In genomic region chr3:114995956-114996355, GRCm38 (mm10) we compare ENCODE assay signal across 26 mouse cellular contexts.
DNase-seq lines count a peak whose midpoint lies in the region; ATAC-seq lines count a peak whose summit lies in the region.
"Had no signal": no experiment of that assay in that cellular context is flagged by ENCODE, and none has a peak within 500 bp of the region (broad histone marks: within the 10 kb centered on the region; RNA-seq: fewer than 3 reads in every experiment).

No protein-coding gene starts in this region.

- ATAC-seq in kidney, embryonic 15.5 days (replicated peaks; ENCODE audit: low FRiP score), result no peak
- ATAC-seq: forebrain, embryonic 14.5 days; intestine, postnatal 0 days; liver, embryonic 12.5 days; liver, postnatal 0 days; lung, postnatal 0 days; midbrain, embryonic 13.5 days; Patski had no signal

- 51% methylated on average over 1 of the region's 1 CpGs for WGBS in kidney, embryonic 15.5 days

- H3K4me1 ChIP-seq in kidney, embryonic 15.5 days, result no peaks in the 10 kb centered on the region
- H3K4me1 ChIP-seq: heart, embryonic 13.5 days; limb, embryonic 13.5 days; liver, embryonic 12.5 days; midbrain, embryonic 13.5 days had no signal

- peak; percentile 26 to 44 for DNase-seq in heart, adult 18-20 months
- no peak for DNase-seq in heart, adult 11 months
- peak; percentile 5 to 15 for DNase-seq in heart, postnatal 10 days
- DNase-seq in heart, postnatal 25 days (ENCODE audit: low spot score), result no peak
- DNase-seq in Muller cell, postnatal 12 days (ENCODE audit: inconsistent ontology term), result peak; percentile 11
- peak; percentile 83 for DNase-seq in brain, adult 2 months (ENCODE audit: low read depth, low spot score)
- DNase-seq: adrenal gland, postnatal 10 days; cerebellum, adult 11-12 months; gastrocnemius, postnatal 36 days; kidney, postnatal 36 days; liver, postnatal 0 days; thymus, postnatal 36 days had no signal

- no peak overlapping the region for H3K4me2 ChIP-seq in kidney, embryonic 15.5 days
- H3K4me2 ChIP-seq: heart, embryonic 13.5 days; hindbrain, embryonic 14.5 days; limb, embryonic 13.5 days; liver, embryonic 12.5 days; midbrain, embryonic 13.5 days had no signal

- H3K27me3 ChIP-seq in kidney, embryonic 15.5 days, result no peaks in the 10 kb centered on the region
- H3K27me3 ChIP-seq: CH12.LX; heart, embryonic 13.5 days; limb, embryonic 13.5 days; liver, embryonic 12.5 days; midbrain, embryonic 13.5 days; Patski had no signal

- intact Hi-C loops in heart, postnatal 10 days (cut with DNase I), result no loop called here
- intact Hi-C loops in heart, postnatal 25 days (cut with DNase I), result loop anchor here (10.0 kb wide), 1 partner anchor 649 kb away; no protein-coding TSS in a partner anchor

- H3K9ac ChIP-seq in kidney, embryonic 15.5 days, result no peak overlapping the region
- H3K9ac ChIP-seq: heart, embryonic 13.5 days; hindbrain, embryonic 14.5 days; limb, embryonic 13.5 days; liver, embryonic 12.5 days; liver, postnatal 0 days; midbrain, embryonic 13.5 days had no signal

- H3K27ac ChIP-seq in kidney, embryonic 15.5 days, result no peak overlapping the region
- H3K27ac ChIP-seq: heart, embryonic 13.5 days; hindbrain, embryonic 14.5 days; layer of hippocampus, adult 2 months; left cerebral cortex, adult 2 months; limb, embryonic 13.5 days; liver, embryonic 12.5 days; macrophage; midbrain, embryonic 13.5 days had no signal

- no peak overlapping the region for H3K4me3 ChIP-seq in kidney, embryonic 15.5 days (replicated peaks)
- H3K4me3 ChIP-seq: heart, embryonic 13.5 days; layer of hippocampus, adult 2 months; left cerebral cortex, adult 2 months; limb, embryonic 13.5 days; liver, embryonic 12.5 days; midbrain, embryonic 13.5 days had no signal

- H3K36me3 ChIP-seq in kidney, embryonic 15.5 days, result no peaks in the 10 kb centered on the region
- H3K36me3 ChIP-seq: heart, embryonic 13.5 days; limb, embryonic 13.5 days; liver, embryonic 12.5 days; midbrain, embryonic 13.5 days had no signal

- no peaks in the 10 kb centered on the region for H3K9me3 ChIP-seq in kidney, embryonic 15.5 days (replicated peaks)
- H3K9me3 ChIP-seq: heart, embryonic 13.5 days; limb, embryonic 13.5 days; liver, embryonic 12.5 days; midbrain, embryonic 13.5 days had no signal

Comparison
In these comparisons a context has a peak if more than half of its experiments do, and no peak if none do; other contexts are left out.
1. DNase-seq: peak in heart, adult 18-20 months (2 of 2), heart, postnatal 10 days (2 of 2), Muller cell, postnatal 12 days (single experiment) and brain, adult 2 months (single experiment); none in heart, adult 11 months (single experiment) and heart, postnatal 25 days (single experiment).